Mouse (Mus musculus) ES-Bruce4 (cell line): ENCODE measurements around the gene Bst1.

Experiments used
- CTCF ChIP-seq: IDR thresholded peaks from one replicate; pipeline ENCODE4 v1.8.1; 2011; ENCODE audit warnings: low read depth, low read length
- POLR2A ChIP-seq: IDR thresholded peaks from one replicate; pipeline ENCODE4 v1.8.1; 2011; ENCODE audit warnings: low read length; ENCODE audit not compliant: insufficient read depth

- TF ChIP-seq CTCF: no peak
- no peak for TF ChIP-seq POLR2A
Measured at GRCm38 (mm10) chr5:43778583-43778982, 40.1 kb upstream of the Bst1 start.
